Mouse (Mus musculus): ENCODE results near the gene Hist2h3b. TPM values are rescaled to one million over a fixed set of nuclear protein-coding genes. Genes with fewer than 3 reads are reported as not detected.
"Not testable (repeated sequence)": the region's sequence is repeated elsewhere in the genome, so short reads cannot be mapped to it uniquely, and the experiment has no call there.

Gene Hist2h3b
- polyA plus RNA-seq, 1 experiment from 2014 or later, result 56.1 TPM

GRCm38 (mm10) chr3:96237335-96237903, 31.0 kb upstream of the Hist2h3b start:
- Histone ChIP-seq H3K9me3 (ENCODE audit: control insufficient read depth, low read length) (no peaks in the 10 kb centered on the region), H3K9ac (ENCODE audit: low read length) (peak overlapping the region; percentile 82), H3K4me2 (ENCODE audit: low read depth) (peak overlapping the region; percentile 51), H3K4me3 (ENCODE audit: low read depth, low read length) (peak overlapping the region; percentile 42), H3K27ac (ENCODE audit: low read depth, low read length) (peak overlapping the region; percentile 84), H3K36me3 (ENCODE audit: control insufficient read depth, insufficient read depth, low read length) (no peaks in the 10 kb centered on the region), H3K4me1 (ENCODE audit: control insufficient read depth, insufficient read depth, low read length) (peaks cover 9% of the 10 kb centered on the region), H3K27me3 (ENCODE audit: control insufficient read depth, insufficient read depth, low read length) (no peaks in the 10 kb centered on the region)
- DNase-seq (ENCODE audit: low spot score), result peak; percentile 43
- WGBS, result 28% methylated on average over 7 of the region's 7 CpGs
- ATAC-seq (ENCODE audit: insufficient read depth, low FRiP score, low TSS enrichment), result no peak

GRCm38 (mm10) chr3:96237904-96238511, 30.4 kb upstream of the Hist2h3b start:
- no peaks in the 10 kb centered on the region for H3K36me3 ChIP-seq (ENCODE audit: control insufficient read depth, insufficient read depth, low read length)
- H3K27me3 ChIP-seq (ENCODE audit: control insufficient read depth, insufficient read depth, low read length), result no peaks in the 10 kb centered on the region
- ATAC-seq (ENCODE audit: insufficient read depth, low FRiP score, low TSS enrichment) (no peak), DNase-seq (ENCODE audit: low spot score) (peak; percentile 49)
- WGBS, result 0% methylated on average over 12 of the region's 12 CpGs
- H3K4me2 ChIP-seq (ENCODE audit: low read depth), result peak overlapping the region; percentile 51
- H3K9me3 ChIP-seq (ENCODE audit: control insufficient read depth, low read length), result no peaks in the 10 kb centered on the region
- H3K27ac ChIP-seq (ENCODE audit: low read depth, low read length), result peak overlapping the region; percentile 84
- peak overlapping the region; percentile 42 for H3K4me3 ChIP-seq (ENCODE audit: low read depth, low read length)
- peaks cover 9% of the 10 kb centered on the region for H3K4me1 ChIP-seq (ENCODE audit: control insufficient read depth, insufficient read depth, low read length)
- H3K9ac ChIP-seq (ENCODE audit: low read length), result peak overlapping the region; percentile 82

- Histone ChIP-seq H3K27ac (ENCODE audit: low read depth, low read length) (peak within 1 kb of the TSS; percentile 84), H3K9ac (ENCODE audit: low read length) (peak within 1 kb of the TSS; percentile 82), H3K4me3 (ENCODE audit: low read depth, low read length) (peak within 1 kb of the TSS; percentile 42), H3K4me1 (ENCODE audit: control insufficient read depth, insufficient read depth, low read length) (peaks cover 10% of the 10 kb centered on the region), H3K4me2 (ENCODE audit: low read depth) (peak within 1 kb of the TSS; percentile 51)
- peak; percentile 91 for ATAC-seq (ENCODE audit: insufficient read depth, low FRiP score, low TSS enrichment)
- H3K9me3 ChIP-seq (ENCODE audit: control insufficient read depth, low read length); DNase-seq (ENCODE audit: low spot score); H3K36me3 ChIP-seq (ENCODE audit: control insufficient read depth, insufficient read depth, low read length); H3K27me3 ChIP-seq (ENCODE audit: control insufficient read depth, insufficient read depth, low read length): not testable (repeated sequence)
- WGBS, result 0% methylated on average over 19 of the region's 68 CpGs
These were observed 29.3 kb upstream of the Hist2h3b start, which contains the start of gene Hist2h3c2 for GRCm38 (mm10) chr3:96238954-96239793. TSS of gene Hist2h3c2 (minus strand) at chr3:96239127.

GRCm38 (mm10) chr3:96239949-96240798, 28.3 kb upstream of the Hist2h3b start, which contains the start of gene Hist2h2aa2:
TSS of gene Hist2h2aa2 (minus strand) at chr3:96240276.
- peak; percentile 75 for DNase-seq (ENCODE audit: low spot score)
- 5% methylated on average over 25 of the region's 85 CpGs for WGBS
- peak within 1 kb of the TSS; percentile 20 for H3K9ac ChIP-seq (ENCODE audit: low read length)
- peak within 1 kb of the TSS; percentile 63 for H3K27ac ChIP-seq (ENCODE audit: low read depth, low read length)
- peak; percentile 84 for ATAC-seq (ENCODE audit: insufficient read depth, low FRiP score, low TSS enrichment)
- H3K4me1 ChIP-seq (ENCODE audit: control insufficient read depth, insufficient read depth, low read length), result peaks cover 13% of the 10 kb centered on the region
- peak within 1 kb of the TSS; percentile 13 for H3K4me3 ChIP-seq (ENCODE audit: low read depth, low read length)
- not testable (repeated sequence) for H3K9me3 ChIP-seq (ENCODE audit: control insufficient read depth, low read length); H3K27me3 ChIP-seq (ENCODE audit: control insufficient read depth, insufficient read depth, low read length); H3K36me3 ChIP-seq (ENCODE audit: control insufficient read depth, insufficient read depth, low read length)
- peak within 1 kb of the TSS; percentile 31 for H3K4me2 ChIP-seq (ENCODE audit: low read depth)

- no peak overlapping the region for H3K4me3 ChIP-seq (ENCODE audit: low read depth, low read length)
- WGBS, result 78% methylated on average over 9 of the region's 9 CpGs
- ATAC-seq (ENCODE audit: insufficient read depth, low FRiP score, low TSS enrichment), result no peak
These were observed 27.7 kb upstream of the Hist2h3b start for GRCm38 (mm10) chr3:96240799-96241197.

GRCm38 (mm10) chr3:96243921-96244572, 24.4 kb upstream of the Hist2h3b start:
- 83% methylated on average over 7 of the region's 7 CpGs for WGBS
- no peak overlapping the region for H3K4me3 ChIP-seq (ENCODE audit: low read depth, low read length)
- H3K4me1 ChIP-seq (ENCODE audit: control insufficient read depth, insufficient read depth, low read length), result peaks cover 7% of the 10 kb centered on the region; the same call in 1 of the 2 replicates
- H3K9me3 ChIP-seq (ENCODE audit: control insufficient read depth, low read length), result no peaks in the 10 kb centered on the region
- peak overlapping the region; percentile 7; the same call in 1 of the 2 replicates for H3K9ac ChIP-seq (ENCODE audit: low read length)
- no peak for DNase-seq (ENCODE audit: low spot score)
- peak overlapping the region; percentile 86; the same call in 1 of the 2 replicates for H3K27ac ChIP-seq (ENCODE audit: low read depth, low read length)
- H3K36me3 ChIP-seq (ENCODE audit: control insufficient read depth, insufficient read depth, low read length), result no peaks in the 10 kb centered on the region
- no peaks in the 10 kb centered on the region for H3K27me3 ChIP-seq (ENCODE audit: control insufficient read depth, insufficient read depth, low read length)
- H3K4me2 ChIP-seq (ENCODE audit: low read depth), result peak overlapping the region; percentile 56; the same call in 1 of the 2 replicates
- ATAC-seq (ENCODE audit: insufficient read depth, low FRiP score, low TSS enrichment), result no peak

More at GRCm38 (mm10) chr3:96240799-96241197, 27.7 kb upstream of the Hist2h3b start:
- no peaks in the 10 kb centered on the region for H3K9me3 ChIP-seq (ENCODE audit: control insufficient read depth, low read length)
- peak overlapping the region; percentile 63 for H3K27ac ChIP-seq (ENCODE audit: low read depth, low read length)
- no peaks in the 10 kb centered on the region for H3K27me3 ChIP-seq (ENCODE audit: control insufficient read depth, insufficient read depth, low read length)
- peaks cover 13% of the 10 kb centered on the region for H3K4me1 ChIP-seq (ENCODE audit: control insufficient read depth, insufficient read depth, low read length)
- peak overlapping the region; percentile 20 for H3K9ac ChIP-seq (ENCODE audit: low read length)
- peak overlapping the region; percentile 31 for H3K4me2 ChIP-seq (ENCODE audit: low read depth)
- no peaks in the 10 kb centered on the region for H3K36me3 ChIP-seq (ENCODE audit: control insufficient read depth, insufficient read depth, low read length)
- no peak for DNase-seq (ENCODE audit: low spot score)

GRCm38 (mm10) chr3:96245003-96245886, 23.2 kb upstream of the Hist2h3b start, which contains the start of gene Hist2h2aa1:
TSS of gene Hist2h2aa1 (plus strand) at chr3:96245497.
- not testable (repeated sequence) for H3K27me3 ChIP-seq (ENCODE audit: control insufficient read depth, insufficient read depth, low read length); H3K36me3 ChIP-seq (ENCODE audit: control insufficient read depth, insufficient read depth, low read length); H3K4me1 ChIP-seq (ENCODE audit: control insufficient read depth, insufficient read depth, low read length); H3K9me3 ChIP-seq (ENCODE audit: control insufficient read depth, low read length)
- DNase-seq (ENCODE audit: low spot score), result peak; percentile 75
- Histone ChIP-seq H3K4me2 (ENCODE audit: low read depth) (peak within 1 kb of the TSS; percentile 56), H3K4me3 (ENCODE audit: low read depth, low read length) (peak within 1 kb of the TSS; percentile 38), H3K27ac (ENCODE audit: low read depth, low read length) (peak within 1 kb of the TSS; percentile 86), H3K9ac (ENCODE audit: low read length) (peak within 1 kb of the TSS; percentile 72)
- ATAC-seq (ENCODE audit: insufficient read depth, low FRiP score, low TSS enrichment), result peak; percentile 82
- under 1% methylated on average over 27 of the region's 88 CpGs for WGBS
